Mouse (Mus musculus): ENCODE measurements at regions not wholly inside any gene's neighbourhood (a gene's known extent, or its start where the extent isn't known, plus 50 kb on each side); places are given as distances from the start of the nearest gene placed in this dataset.
A peak's percentile ranks its signal among the peaks of the same experiment; 100 is the strongest.

- no peak for DNase-seq (ENCODE audit: low read depth, low spot score)
Measured at GRCm38 (mm10) chr6:51057229-51057628, 375.2 kb upstream of the Nfe2l3 start.

GRCm38 (mm10) chr6:51059923-51060847 is 372.3 kb upstream of the Nfe2l3 start:
- no peak for DNase-seq (ENCODE audit: low read depth, low spot score)

GRCm38 (mm10) chr6:51060848-51061535 is 371.5 kb upstream of the Nfe2l3 start:
- no peak for DNase-seq (ENCODE audit: low read depth, low spot score)

- no peak for DNase-seq (ENCODE audit: low read depth, low spot score)
Measured at GRCm38 (mm10) chr6:51065156-51065555, 367.3 kb upstream of the Nfe2l3 start.

GRCm38 (mm10) chr6:51067332-51067731 is 365.1 kb upstream of the Nfe2l3 start:
- no peak for DNase-seq (ENCODE audit: low read depth, low spot score)

- no peak for DNase-seq (ENCODE audit: low read depth, low spot score)
Measured at GRCm38 (mm10) chr6:51069945-51070344, 362.5 kb upstream of the Nfe2l3 start.

GRCm38 (mm10) chr6:51071243-51071642 is 361.2 kb upstream of the Nfe2l3 start:
- DNase-seq (ENCODE audit: low read depth, low spot score), result no peak

GRCm38 (mm10) chr6:51075026-51075425 is 357.4 kb upstream of the Nfe2l3 start:
- no peak for DNase-seq (ENCODE audit: low read depth, low spot score)

- DNase-seq (ENCODE audit: low read depth, low spot score), result peak; percentile 78
Measured at GRCm38 (mm10) chr6:51076861-51077768, 355.4 kb upstream of the Nfe2l3 start.

GRCm38 (mm10) chr6:51077769-51078096 is 354.7 kb upstream of the Nfe2l3 start:
- no peak for DNase-seq (ENCODE audit: low read depth, low spot score)

GRCm38 (mm10) chr6:51078353-51078966 is 354.0 kb upstream of the Nfe2l3 start:
- DNase-seq (ENCODE audit: low read depth, low spot score), result no peak

GRCm38 (mm10) chr6:51078967-51079355 is 353.5 kb upstream of the Nfe2l3 start:
- no peak for DNase-seq (ENCODE audit: low read depth, low spot score)

- no peak for DNase-seq (ENCODE audit: low read depth, low spot score)
Measured at GRCm38 (mm10) chr6:51081056-51081455, 351.4 kb upstream of the Nfe2l3 start.

- no peak for DNase-seq (ENCODE audit: low read depth, low spot score)
Measured at GRCm38 (mm10) chr6:51084656-51085055, 347.8 kb upstream of the Nfe2l3 start.

- DNase-seq (ENCODE audit: low read depth, low spot score), result no peak
Measured at GRCm38 (mm10) chr6:51085547-51085946, 346.9 kb upstream of the Nfe2l3 start.

- DNase-seq (ENCODE audit: low read depth, low spot score), result no peak
Measured at GRCm38 (mm10) chr6:51086347-51086746, 346.1 kb upstream of the Nfe2l3 start.

GRCm38 (mm10) chr6:51087806-51088205 is 344.7 kb upstream of the Nfe2l3 start:
- no peak for DNase-seq (ENCODE audit: low read depth, low spot score)

- DNase-seq (ENCODE audit: low read depth, low spot score), result no peak
Measured at GRCm38 (mm10) chr6:51088641-51089372, 343.7 kb upstream of the Nfe2l3 start.

- DNase-seq (ENCODE audit: low read depth, low spot score), result no peak
Measured at GRCm38 (mm10) chr6:51093196-51093595, 339.3 kb upstream of the Nfe2l3 start.

- no peak for DNase-seq (ENCODE audit: low read depth, low spot score)
Measured at GRCm38 (mm10) chr6:51094304-51094703, 338.2 kb upstream of the Nfe2l3 start.

- no peak for DNase-seq (ENCODE audit: low read depth, low spot score)
Measured at GRCm38 (mm10) chr6:51097488-51097887, 335.0 kb upstream of the Nfe2l3 start.

All from forelimb bud, embryonic 11.5 days (tissue).